Mouse (Mus musculus) intestine, postnatal 0 days (tissue): ENCODE measurements around the gene Ccnt1. TPM values are rescaled to one million over a fixed set of nuclear protein-coding genes. Genes with fewer than 3 reads are reported as not detected.
"Not testable (repeated sequence)": the region's sequence is repeated elsewhere in the genome, so short reads cannot be mapped to it uniquely, and the experiment has no call there.

Experiments
- ATAC-seq: fragments of 200-750 bp; cut with Nextera tagmentation; 2 replicates; pipeline ENCODE4 v1.8.0; 2017; ENCODE audit warnings: mild to moderate bottlenecking, moderate TSS enrichment, moderate library complexity
- H3K27ac ChIP-seq: fragments of 300-500 bp; sonication (generic); 2 replicates; pipeline ENCODE4 v1.5.1; 2014; ENCODE audit warnings: mild to moderate bottlenecking, low read depth, low read length, moderate library complexity
- H3K27me3 ChIP-seq: fragments of 300-500 bp; sonication (generic); replicated peaks from 2 replicates; pipeline ENCODE4 v1.6.1; 2014; ENCODE audit warnings: low read length, mixed read lengths; ENCODE audit not compliant: control insufficient read depth, insufficient read depth
- H3K36me3 ChIP-seq: fragments of 300-500 bp; sonication (generic); 2 replicates; pipeline ENCODE4 v1.6.1; 2014; ENCODE audit warnings: mild to moderate bottlenecking, moderate library complexity; ENCODE audit not compliant: control insufficient read depth, insufficient read depth
- H3K4me1 ChIP-seq: fragments of 300-500 bp; sonication (generic); replicated peaks from 2 replicates; pipeline ENCODE4 v1.6.1; 2014; ENCODE audit warnings: antibody characterized with exemption, low read length, mixed read lengths; ENCODE audit not compliant: control insufficient read depth, insufficient read depth
- H3K4me2 ChIP-seq: fragments of 300-500 bp; sonication (generic); replicated peaks from 2 replicates; pipeline ENCODE4 v1.6.1; 2014; ENCODE audit warnings: low read depth, mild to moderate bottlenecking, moderate library complexity
- H3K4me3 ChIP-seq: fragments of 300-500 bp; sonication (generic); 2 replicates; pipeline ENCODE4 v1.5.1; 2014; ENCODE audit warnings: low read depth, low read length
- H3K9ac ChIP-seq: fragments of 300-500 bp; sonication (generic); 2 replicates; pipeline ENCODE4 v1.6.1; 2014; ENCODE audit warnings: mild to moderate bottlenecking, low read depth, low read length
- H3K9me3 ChIP-seq: fragments of 300-500 bp; sonication (generic); 2 replicates; pipeline ENCODE4 v1.6.1; 2016; ENCODE audit warnings: mixed run types; ENCODE audit not compliant: control insufficient read depth
- CTCF ChIP-seq: sonication (generic); IDR thresholded peaks from 2 replicates; pipeline ENCODE4 v1.5.1; 2016; ENCODE audit warnings: low read depth, mild to moderate bottlenecking, control low read depth, antibody characterized with exemption, moderate library complexity
- WGBS: fragments of 180-500 bp; shearing (Covaris S2); extraction: QIAGEN DNeasy Blood & Tissue Kit; methylation state at CpG from one replicate; pipeline ENCODE4 v1.1.7; 2014; 5-methylcytosine and 5-hydroxymethylcytosine counted together
- polyA plus RNA-seq: library from polyadenylated mRNA; unstranded; fragments of >200 nt; fragmentation: Nextera tagmentation; extraction: Ambion mirVana; gene quantifications from 2 replicates; pipeline ENCODE4 v1.2.1, GENCODE M21; 2015

Gene Ccnt1
- polyA plus RNA-seq, 1 experiment from 2014 or later = 21.1 TPM

DNA sequence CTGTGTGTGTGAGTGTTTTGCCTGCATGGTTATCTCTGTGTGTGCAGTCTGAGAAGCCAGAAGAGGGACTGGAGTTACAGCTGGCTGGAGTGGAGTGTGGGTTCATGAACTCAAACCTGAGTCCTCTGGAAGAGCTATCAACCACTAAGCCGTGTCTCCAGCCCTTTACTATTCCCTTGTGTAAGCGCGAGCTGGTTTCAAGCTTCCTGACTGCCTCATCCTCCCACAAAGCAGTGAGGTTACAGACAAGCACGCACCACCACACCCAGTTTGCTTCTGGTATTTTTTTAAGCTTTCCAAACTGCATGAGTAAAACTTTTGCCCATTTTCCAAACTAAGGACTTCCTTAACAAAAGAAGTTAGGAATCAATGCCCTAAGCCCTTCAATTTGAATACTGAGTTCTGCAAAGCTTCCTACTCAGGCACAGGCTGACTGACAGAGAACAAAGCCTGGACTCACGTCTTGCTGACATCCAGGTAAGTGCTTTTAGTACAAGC, 42.6 kb downstream of the Ccnt1 start:
- TF ChIP-seq CTCF = no peak
- Histone ChIP-seq H3K9ac (no peak overlapping the region), H3K9me3 (no peaks in the 10 kb centered on the region), H3K27me3 (no peaks in the 10 kb centered on the region), H3K27ac (no peak overlapping the region), H3K4me2 (no peak overlapping the region), H3K4me3 (no peak overlapping the region), H3K4me1 (no peaks in the 10 kb centered on the region), H3K36me3 (peaks cover 69% of the 10 kb centered on the region)
- ATAC-seq = no peak
- WGBS = 89% methylated on average over 5 of the region's 5 CpGs

DNA sequence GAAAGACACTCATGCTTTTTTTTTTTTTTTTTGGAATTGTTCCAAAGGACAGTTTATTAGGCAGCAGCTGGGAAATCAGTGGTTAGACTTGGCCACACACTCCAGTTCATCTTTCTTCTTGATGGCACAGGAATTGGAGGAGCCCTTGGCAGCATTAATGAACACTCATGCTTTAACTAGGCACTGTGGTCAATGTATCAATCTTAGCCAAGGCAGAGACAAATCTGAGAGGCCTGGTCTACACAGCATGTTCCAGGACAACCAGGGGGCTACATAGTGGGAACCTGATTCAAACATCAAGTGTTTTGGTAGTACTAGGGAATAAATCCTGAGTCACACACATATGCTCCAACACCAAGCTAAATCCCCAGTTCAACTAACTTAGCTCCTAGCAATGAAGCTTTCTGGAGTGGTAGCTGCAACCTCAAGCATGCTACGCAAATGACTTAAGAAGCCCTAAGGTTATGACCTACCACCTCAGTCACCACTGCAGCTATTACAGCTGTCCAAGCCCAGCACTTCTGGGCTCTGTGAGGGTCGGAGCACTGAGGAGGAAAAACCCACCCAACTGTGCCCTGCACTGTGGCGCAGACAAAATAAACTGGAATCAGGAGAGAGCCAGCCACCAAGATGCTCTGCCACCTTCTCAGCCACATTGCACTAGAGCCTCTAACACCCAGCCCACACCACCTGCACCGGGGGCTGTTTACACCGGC, 43.5 kb downstream of the Ccnt1 start:
- H3K9ac ChIP-seq = no peak overlapping the region
- no peak overlapping the region for H3K4me3 ChIP-seq
- TF ChIP-seq CTCF = no peak
- no peaks in the 10 kb centered on the region for H3K4me1 ChIP-seq
- H3K36me3 ChIP-seq = peaks cover 77% of the 10 kb centered on the region
- H3K27me3 ChIP-seq = no peaks in the 10 kb centered on the region
- H3K4me2 ChIP-seq = no peak overlapping the region
- no peak for ATAC-seq
- over 99% methylated on average over 5 of the region's 5 CpGs for WGBS
- no peak overlapping the region for H3K27ac ChIP-seq
- no peaks in the 10 kb centered on the region for H3K9me3 ChIP-seq

DNA sequence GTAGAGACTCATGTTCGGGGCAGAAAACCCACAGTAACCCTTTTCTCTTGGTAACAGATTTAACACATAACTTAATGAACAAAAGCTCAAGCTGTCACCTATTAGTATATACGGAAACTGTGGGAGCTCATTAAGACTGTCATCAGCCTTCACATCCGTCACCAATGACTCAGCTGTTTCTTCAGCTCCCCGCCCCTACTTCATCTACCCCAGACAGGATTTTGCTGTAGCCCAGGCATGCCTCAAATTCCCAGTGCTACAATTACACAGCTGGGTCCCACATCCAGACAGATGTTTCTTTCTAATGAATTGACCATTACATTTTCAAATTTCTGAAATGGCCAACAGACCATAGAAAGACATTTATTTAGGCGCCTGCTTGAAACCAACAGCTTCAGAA, 44.7 kb downstream of the Ccnt1 start:
- H3K4me3 ChIP-seq = no peak overlapping the region
- no peaks in the 10 kb centered on the region for H3K9me3 ChIP-seq
- no peak overlapping the region for H3K4me2 ChIP-seq
- H3K27me3 ChIP-seq = no peaks in the 10 kb centered on the region
- ATAC-seq = no peak
- WGBS = 79% methylated on average over 5 of the region's 5 CpGs
- H3K36me3 ChIP-seq = peaks cover 77% of the 10 kb centered on the region
- H3K27ac ChIP-seq = no peak overlapping the region
- H3K4me1 ChIP-seq = no peaks in the 10 kb centered on the region
- no peak overlapping the region for H3K9ac ChIP-seq
- TF ChIP-seq CTCF = no peak

DNA sequence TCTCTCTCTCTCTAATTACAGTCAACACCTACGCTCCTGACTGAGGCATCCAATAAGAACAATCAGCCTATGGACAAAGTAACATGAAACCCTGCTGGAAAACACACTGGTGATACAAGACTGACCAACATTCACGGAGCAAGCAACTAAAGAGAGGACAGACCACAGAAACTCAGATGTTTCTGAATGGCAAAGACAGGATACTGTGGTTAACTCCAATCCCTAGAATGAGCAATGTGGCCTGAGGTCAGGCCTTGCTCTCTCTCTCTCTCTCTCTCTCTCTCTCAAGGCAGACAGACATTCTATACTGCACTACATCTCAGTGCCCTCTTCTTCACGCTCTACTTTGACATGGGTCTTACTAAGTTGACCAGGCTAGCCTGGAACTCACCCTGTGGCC, 49.5 kb downstream of the Ccnt1 start:
- H3K4me3 ChIP-seq = no peak overlapping the region
- H3K9ac ChIP-seq = no peak overlapping the region
- H3K27me3 ChIP-seq = no peaks in the 10 kb centered on the region
- no peaks in the 10 kb centered on the region for H3K9me3 ChIP-seq
- H3K4me2 ChIP-seq = no peak overlapping the region
- WGBS = 93% methylated on average over 3 of the region's 3 CpGs
- no peak overlapping the region for H3K27ac ChIP-seq
- H3K36me3 ChIP-seq = peaks cover 52% of the 10 kb centered on the region
- no peak for TF ChIP-seq CTCF
- H3K4me1 ChIP-seq = no peaks in the 10 kb centered on the region
- no peak for ATAC-seq

DNA sequence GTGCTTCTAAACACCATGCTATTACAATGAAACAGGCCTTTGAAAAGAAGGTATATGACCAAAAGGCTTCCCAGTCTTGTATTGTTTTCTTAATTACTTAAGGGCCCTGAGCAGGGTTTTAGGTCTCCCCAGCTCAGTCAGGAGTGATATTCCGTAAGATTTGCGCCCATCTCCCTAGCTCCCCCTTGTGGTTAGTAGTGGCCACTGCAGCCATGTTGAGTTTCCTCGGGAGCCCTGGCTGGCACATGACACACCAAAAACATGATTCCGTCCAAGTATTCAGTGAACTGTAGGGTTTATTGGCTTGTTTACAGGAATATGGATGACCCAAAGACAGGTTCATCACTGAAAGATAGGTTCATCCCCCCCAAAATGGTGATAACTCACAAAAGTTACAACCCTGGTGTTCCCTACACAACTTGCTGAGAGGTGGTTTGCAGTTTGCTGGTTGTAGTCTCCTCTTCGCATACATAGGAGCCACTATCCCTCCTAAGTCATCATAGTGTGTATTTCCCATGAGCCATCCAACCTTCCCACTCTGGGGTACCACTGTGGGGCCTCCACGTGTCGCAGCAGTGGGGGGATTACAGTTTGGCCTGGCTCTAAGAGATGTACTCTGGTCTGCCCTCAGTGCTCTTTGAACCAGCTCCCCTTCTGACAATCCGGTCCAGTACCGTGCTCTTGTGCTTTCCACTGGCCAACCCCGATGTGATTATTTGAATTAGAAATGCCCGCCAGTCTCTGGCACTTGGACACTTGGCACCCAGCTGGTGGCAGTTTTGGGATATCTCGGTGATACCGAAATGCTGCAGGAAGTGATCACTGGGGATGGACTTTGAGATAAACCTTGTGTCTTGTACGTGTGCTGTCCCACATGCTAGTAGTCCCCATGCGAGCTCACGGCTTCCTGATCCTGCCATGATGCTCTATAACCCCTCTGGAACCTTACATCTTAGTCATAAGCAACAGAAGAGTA, 53.1 kb downstream of the Ccnt1 start:
- 68% methylated on average over 16 of the region's 16 CpGs for WGBS
- H3K9ac ChIP-seq = no peak overlapping the region
- no peak overlapping the region for H3K27ac ChIP-seq
- peaks cover 30% of the 10 kb centered on the region for H3K36me3 ChIP-seq
- peak; percentile 94 for TF ChIP-seq CTCF
- no peak overlapping the region for H3K4me3 ChIP-seq
- no peaks in the 10 kb centered on the region for H3K4me1 ChIP-seq
- no peaks in the 10 kb centered on the region for H3K9me3 ChIP-seq
- H3K27me3 ChIP-seq = no peaks in the 10 kb centered on the region
- no peak overlapping the region for H3K4me2 ChIP-seq
- no peak for ATAC-seq

DNA sequence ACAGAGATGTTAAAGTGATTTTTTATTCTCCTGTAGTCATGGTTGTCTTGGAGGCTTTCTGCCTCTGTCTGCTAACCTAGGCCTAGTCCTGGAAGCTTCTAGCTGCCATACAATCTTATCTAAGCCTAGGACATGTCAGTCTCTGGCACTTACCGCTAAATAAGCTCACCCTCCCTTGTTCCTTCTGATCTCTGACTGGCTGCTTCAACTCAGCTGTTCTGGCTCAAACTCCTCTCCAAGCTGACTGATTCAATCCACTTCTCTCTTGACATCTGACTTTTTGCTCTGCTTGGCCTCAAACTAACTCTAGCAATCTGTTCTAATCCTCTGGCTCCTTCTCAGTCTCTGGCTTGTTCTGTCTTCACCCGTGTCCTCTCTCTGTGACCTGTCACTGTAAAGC, 55.9 kb downstream of the Ccnt1 start:
- not testable (repeated sequence) for H3K9me3 ChIP-seq, H3K27ac ChIP-seq, H3K4me2 ChIP-seq, H3K36me3 ChIP-seq, H3K27me3 ChIP-seq, H3K9ac ChIP-seq, H3K4me3 ChIP-seq, H3K4me1 ChIP-seq, ATAC-seq
- 75% methylated on average over 2 of the region's 2 CpGs for WGBS
